Mouse (Mus musculus) embryonic facial prominence, embryonic 11.5 days (tissue): ENCODE data around the gene Tead2. TPM values are rescaled to one million over a fixed set of nuclear protein-coding genes. Genes with fewer than 3 reads are reported as not detected.
A peak's percentile ranks its signal among the peaks of the same experiment; 100 is the strongest.

Experiments
- ATAC-seq: fragments of 200-750 bp; cut with Nextera tagmentation; replicated peaks from 2 replicates; pipeline ENCODE4 v1.8.0; 2017; ENCODE audit warnings: low read depth; ENCODE audit not compliant: insufficient number of reproducible peaks, low FRiP score, low TSS enrichment
- DNase-seq: peaks from one replicate; pipeline ENCODE4 v3.0.0-alpha.2; 2015; ENCODE audit warnings: low spot score
- H3K27ac ChIP-seq: fragments of 300-500 bp; sonication (generic); replicated peaks from 2 replicates; pipeline ENCODE4 v1.5.1; 2014; ENCODE audit warnings: mild to moderate bottlenecking, low read depth, low read length, control low read depth
- H3K27me3 ChIP-seq: fragments of 300-500 bp; sonication (generic); 2 replicates; pipeline ENCODE4 v1.6.1; 2014; ENCODE audit warnings: mild to moderate bottlenecking, low read length, moderate library complexity, mixed read lengths; ENCODE audit not compliant: control insufficient read depth, insufficient read depth
- H3K36me3 ChIP-seq: fragments of 300-500 bp; sonication (generic); replicated peaks from 2 replicates; pipeline ENCODE4 v1.6.1; 2014; ENCODE audit warnings: low read depth, mild to moderate bottlenecking, low read length, moderate library complexity, mixed read lengths; ENCODE audit not compliant: control insufficient read depth, insufficient read depth
- H3K4me1 ChIP-seq: fragments of 300-500 bp; sonication (generic); 2 replicates; pipeline ENCODE4 v1.6.1; 2014; ENCODE audit warnings: low read length, mixed read lengths; ENCODE audit not compliant: control insufficient read depth, insufficient read depth
- H3K4me2 ChIP-seq: fragments of 300-500 bp; sonication (generic); 2 replicates; pipeline ENCODE4 v1.6.1; 2014; ENCODE audit warnings: low read depth, mild to moderate bottlenecking, control low read depth, low read length, moderate library complexity
- H3K4me3 ChIP-seq: fragments of 300-500 bp; sonication (generic); 2 replicates; pipeline ENCODE4 v1.5.1; 2014; ENCODE audit warnings: low read depth, low read length, control low read depth
- H3K9ac ChIP-seq: fragments of 300-500 bp; sonication (generic); replicated peaks from 2 replicates; pipeline ENCODE4 v1.6.1; 2014; ENCODE audit warnings: mild to moderate bottlenecking, control low read depth, low read length
- H3K9me3 ChIP-seq: fragments of 300-500 bp; sonication (generic); replicated peaks from 2 replicates; pipeline ENCODE4 v1.6.1; 2016; ENCODE audit warnings: mild to moderate bottlenecking, low read length, inconsistent platforms, mixed read lengths; ENCODE audit not compliant: control insufficient read depth
- WGBS: fragments of 180-500 bp; shearing (Covaris S2); extraction: QIAGEN DNeasy Blood & Tissue Kit; methylation state at CpG from one replicate; pipeline ENCODE4 v1.1.7; 2014; 5-methylcytosine and 5-hydroxymethylcytosine counted together
- polyA plus RNA-seq: library from polyadenylated mRNA; unstranded; fragments of >200 nt; fragmentation: Nextera tagmentation; extraction: Ambion mirVana; gene quantifications from 2 replicates; pipeline ENCODE4 v1.2.1, GENCODE M21; 2014

The Tead2 gene
- polyA plus RNA-seq, 1 experiment from 2014 or later = 285 TPM

DNA sequence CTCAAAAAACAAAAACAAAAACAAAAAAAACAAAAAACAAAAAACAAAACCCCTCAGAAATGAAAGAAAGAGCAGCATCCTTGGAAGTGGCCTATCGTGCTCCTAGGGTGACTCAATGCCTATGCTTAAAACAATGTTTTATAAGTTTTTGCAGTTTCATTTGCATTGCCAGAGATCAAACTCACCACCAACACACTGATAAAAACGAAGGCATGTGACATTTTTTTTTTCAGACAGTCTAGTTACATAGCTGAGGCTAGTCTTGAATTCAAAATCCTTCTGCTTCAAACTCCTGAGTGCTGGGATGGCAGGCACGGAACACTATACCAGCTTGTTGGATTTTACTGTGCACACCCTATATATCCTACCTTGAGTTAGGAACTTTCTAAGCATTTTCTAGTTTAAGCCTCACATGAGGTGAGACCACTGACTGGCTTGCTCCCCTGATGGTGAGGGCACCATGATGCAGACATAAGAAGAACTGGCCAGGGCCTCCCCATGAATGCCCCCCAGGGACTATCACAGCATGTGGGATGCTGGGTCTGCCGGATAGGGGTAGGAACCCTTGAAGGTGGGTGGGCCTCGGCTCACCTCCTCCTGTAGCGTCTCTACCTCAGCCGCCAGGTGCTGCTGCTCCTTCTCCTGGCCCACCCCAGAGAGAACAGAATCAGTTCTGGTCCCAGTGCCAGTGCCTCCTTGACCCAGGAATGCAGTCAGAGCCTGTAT, 22.8 kb upstream of the Tead2 start:
- DNase-seq = no peak
- Histone ChIP-seq H3K4me3 (no peak overlapping the region), H3K4me1 (peaks cover 3% of the 10 kb centered on the region), H3K4me2 (no peak overlapping the region), H3K9ac (no peak overlapping the region), H3K9me3 (no peaks in the 10 kb centered on the region), H3K36me3 (no peaks in the 10 kb centered on the region), H3K27ac (no peak overlapping the region), H3K27me3 (peaks cover 2% of the 10 kb centered on the region; the same call in 1 of the 2 replicates)
- 76% methylated on average over 7 of the region's 7 CpGs for WGBS
- ATAC-seq = no peak

DNA sequence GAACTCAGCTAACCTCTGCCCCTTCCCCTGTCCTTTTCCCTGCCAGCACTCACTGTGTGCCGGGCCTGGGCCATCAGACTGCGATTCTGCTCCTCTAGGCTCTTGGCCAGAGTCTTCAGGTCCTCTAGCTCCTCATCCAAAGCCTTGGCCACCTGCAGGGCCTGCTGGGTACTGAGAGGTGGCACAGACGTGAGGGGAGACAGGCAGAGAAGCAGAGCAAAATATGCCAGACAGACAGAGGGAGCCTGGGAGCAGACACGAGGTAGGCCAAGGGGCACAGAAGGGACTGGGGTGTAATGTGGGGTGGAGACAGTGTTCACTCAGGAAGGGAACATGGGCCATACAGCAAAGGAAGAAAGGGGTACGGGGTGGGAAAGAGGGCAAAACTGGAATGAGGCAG, 22.1 kb upstream of the Tead2 start:
- 64% methylated on average over 5 of the region's 5 CpGs for WGBS
- H3K4me3 ChIP-seq = no peak overlapping the region
- peaks cover 2% of the 10 kb centered on the region; the same call in 1 of the 2 replicates for H3K27me3 ChIP-seq
- H3K27ac ChIP-seq = no peak overlapping the region
- no peak for ATAC-seq
- H3K9ac ChIP-seq = no peak overlapping the region
- H3K9me3 ChIP-seq = no peaks in the 10 kb centered on the region
- H3K4me1 ChIP-seq = peaks cover 3% of the 10 kb centered on the region
- no peak overlapping the region for H3K4me2 ChIP-seq
- DNase-seq = no peak
- H3K36me3 ChIP-seq = no peaks in the 10 kb centered on the region

DNA sequence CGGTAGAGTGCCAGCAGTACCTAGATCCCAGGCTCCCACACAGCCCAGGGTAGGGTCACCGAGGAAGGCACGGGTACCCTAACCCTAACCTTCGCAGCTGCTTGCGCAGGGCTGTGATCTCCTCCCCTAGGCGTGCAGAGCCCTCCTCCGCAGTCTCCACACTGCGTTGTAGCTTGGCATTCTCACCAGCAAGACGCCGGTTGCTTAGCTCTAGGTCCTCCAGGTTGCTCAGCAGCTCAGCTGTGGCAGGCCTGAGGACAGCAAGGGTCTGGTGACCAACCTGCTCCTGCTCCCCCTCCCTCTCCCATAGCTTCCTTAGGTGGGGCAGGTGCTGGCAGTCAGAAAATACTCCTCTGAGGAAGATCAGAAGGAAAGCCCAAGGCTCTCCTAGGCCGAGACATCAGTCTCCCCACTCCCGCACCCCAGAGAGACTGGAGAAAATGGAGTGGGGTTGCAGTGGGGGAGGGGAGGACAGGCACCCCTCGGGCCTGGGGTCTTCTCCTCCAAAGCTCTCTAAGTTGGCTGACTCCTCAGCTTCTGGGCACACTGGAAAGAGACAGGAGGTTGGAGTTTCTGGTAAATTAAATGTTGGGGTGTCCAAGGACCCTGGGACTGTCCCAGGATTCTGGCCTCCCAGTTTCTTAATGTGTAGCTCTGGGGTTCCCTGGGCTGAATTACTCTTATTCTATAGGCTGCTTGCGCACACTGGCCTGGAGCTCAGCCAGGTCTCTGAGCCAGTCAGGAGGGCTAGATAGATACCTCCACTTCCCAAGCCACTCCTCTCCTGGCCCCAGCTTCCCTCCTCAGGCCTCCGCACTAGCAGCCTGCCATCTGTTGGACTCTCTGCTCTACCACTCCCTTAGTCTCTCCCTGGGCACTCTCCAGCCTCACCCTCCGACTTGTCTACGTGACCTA, 21.4 kb upstream of the Tead2 start:
- H3K27ac ChIP-seq = no peak overlapping the region
- H3K4me1 ChIP-seq = peaks cover 3% of the 10 kb centered on the region
- DNase-seq (no peak), ATAC-seq (no peak)
- peaks cover 2% of the 10 kb centered on the region; the same call in 1 of the 2 replicates for H3K27me3 ChIP-seq
- no peak overlapping the region for H3K4me3 ChIP-seq
- H3K36me3 ChIP-seq = no peaks in the 10 kb centered on the region
- no peak overlapping the region for H3K4me2 ChIP-seq
- no peak overlapping the region for H3K9ac ChIP-seq
- no peaks in the 10 kb centered on the region for H3K9me3 ChIP-seq
- 75% methylated on average over 17 of the region's 17 CpGs for whole genome bisulfite sequencing

GRCm38 (mm10) chr7:45195341-45196175, 20.0 kb upstream of the Tead2 start:
- Histone ChIP-seq H3K36me3 (no peaks in the 10 kb centered on the region), H3K4me2 (no peak overlapping the region), H3K9ac (no peak overlapping the region), H3K9me3 (no peaks in the 10 kb centered on the region), H3K27me3 (no peaks in the 10 kb centered on the region), H3K4me1 (peaks cover 3% of the 10 kb centered on the region), H3K27ac (no peak overlapping the region), H3K4me3 (no peak overlapping the region)
- DNase-seq (no peak), ATAC-seq (no peak)
- 57% methylated on average over 13 of the region's 13 CpGs for WGBS

DNA sequence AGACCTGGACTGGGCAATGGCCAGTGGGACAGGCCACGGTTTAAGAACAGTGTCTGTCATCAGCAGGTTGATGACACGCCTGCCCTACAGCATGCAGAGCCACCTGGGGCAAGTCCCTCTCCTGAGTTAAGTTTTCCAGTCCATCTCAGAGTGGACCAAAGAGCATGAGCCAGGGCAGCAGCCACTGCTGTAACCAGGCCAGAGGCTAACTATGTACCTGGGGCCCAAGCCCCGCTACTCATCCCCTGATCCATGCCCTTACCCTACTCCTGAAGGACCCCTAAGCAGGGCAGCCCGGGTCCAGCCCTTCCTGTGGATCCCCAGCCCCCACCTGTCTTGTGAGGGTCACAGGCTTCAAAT, 19.4 kb upstream of the Tead2 start:
- ATAC-seq (no peak), DNase-seq (no peak)
- Histone ChIP-seq H3K4me1 (peaks cover 3% of the 10 kb centered on the region), H3K9ac (no peak overlapping the region), H3K4me3 (no peak overlapping the region), H3K9me3 (no peaks in the 10 kb centered on the region), H3K27me3 (no peaks in the 10 kb centered on the region), H3K27ac (no peak overlapping the region), H3K36me3 (no peaks in the 10 kb centered on the region), H3K4me2 (no peak overlapping the region)
- 77% methylated on average over 4 of the region's 4 CpGs for WGBS

GRCm38 (mm10) chr7:45196994-45197393, 18.6 kb upstream of the Tead2 start:
- no peak for DNase-seq
- H3K4me1 ChIP-seq = no peaks in the 10 kb centered on the region; the same call in 1 of the 2 replicates
- no peak overlapping the region for H3K9ac ChIP-seq
- no peaks in the 10 kb centered on the region for H3K36me3 ChIP-seq
- no peak overlapping the region for H3K27ac ChIP-seq
- ATAC-seq = no peak
- no peak overlapping the region for H3K4me3 ChIP-seq
- no peaks in the 10 kb centered on the region for H3K9me3 ChIP-seq
- 70% methylated on average over 4 of the region's 5 CpGs for WGBS
- no peaks in the 10 kb centered on the region for H3K27me3 ChIP-seq
- H3K4me2 ChIP-seq = no peak overlapping the region

- H3K27me3 ChIP-seq = no peaks in the 10 kb centered on the region
- 12% methylated on average over 5 of the region's 5 CpGs for WGBS
- DNase-seq (peak; percentile 80), ATAC-seq (no peak)
- H3K27ac ChIP-seq = no peak overlapping the region
- H3K36me3 ChIP-seq = no peaks in the 10 kb centered on the region
- no peak overlapping the region for H3K9ac ChIP-seq
- H3K9me3 ChIP-seq = no peaks in the 10 kb centered on the region
- H3K4me1 ChIP-seq = no peaks in the 10 kb centered on the region
- H3K4me3 ChIP-seq = no peak overlapping the region
- H3K4me2 ChIP-seq = no peak overlapping the region
Measured at GRCm38 (mm10) chr7:45198435-45198834, 17.1 kb upstream of the Tead2 start.
